Mouse (Mus musculus) cerebellum, postnatal 14 days (tissue): Measurements from ENCODE around the gene Recql5.
A peak's percentile ranks its signal among the peaks of the same experiment; 100 is the strongest.

Experiments used
- DNase-seq, 2 experiments: peaks; one replicate each; pipeline ENCODE4 v3.0.0; 2021; ENCODE audit warnings: mixed read lengths in 2 of 2

Recql5 gene

DNA sequence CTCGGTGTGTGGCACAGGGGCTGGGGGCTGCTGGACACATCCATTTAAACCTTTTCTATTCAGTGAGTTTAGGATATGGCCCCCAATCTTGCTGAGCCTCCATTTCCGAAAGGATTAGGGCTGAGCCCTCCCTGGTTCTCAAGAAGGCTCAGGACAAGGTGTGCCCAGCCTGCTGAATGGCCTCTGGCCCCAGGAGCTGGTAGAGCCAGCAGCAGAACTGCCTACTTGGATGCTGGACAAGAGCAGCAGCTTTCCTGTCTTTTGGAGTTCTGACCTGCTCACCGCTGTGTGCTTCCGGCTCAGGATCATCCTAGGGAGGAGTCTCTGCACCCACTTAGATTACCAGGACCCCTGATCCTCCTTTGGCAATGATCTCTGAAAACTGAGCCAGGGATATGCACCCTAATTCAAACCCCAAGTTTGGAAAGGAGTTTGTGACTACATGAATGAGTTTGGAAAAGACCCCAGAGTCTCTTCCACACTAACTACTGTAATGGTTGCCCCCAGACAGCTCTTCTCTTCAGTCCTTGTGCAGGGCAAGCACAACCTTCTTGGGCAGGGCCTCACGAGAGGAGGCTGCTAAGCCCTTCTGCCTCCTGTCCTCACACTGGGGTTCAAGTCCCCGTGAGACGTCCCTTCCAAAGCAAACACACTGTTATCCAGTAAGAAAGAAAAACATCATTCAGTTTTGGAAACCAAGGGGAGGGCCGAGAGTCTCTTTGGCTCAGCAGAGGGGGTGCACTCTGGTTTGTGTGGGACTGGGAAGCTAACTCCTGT lies 32.5 kb downstream of the Recql5 start:
- DNase-seq: no peak

GRCm38 (mm10) chr11:115899486-115900266 lies 33.6 kb downstream of the Recql5 start, which contains the start of gene Smim5:
Smim5 (plus strand) TSS chr11:115899966.
- DNase-seq: no peak

DNA sequence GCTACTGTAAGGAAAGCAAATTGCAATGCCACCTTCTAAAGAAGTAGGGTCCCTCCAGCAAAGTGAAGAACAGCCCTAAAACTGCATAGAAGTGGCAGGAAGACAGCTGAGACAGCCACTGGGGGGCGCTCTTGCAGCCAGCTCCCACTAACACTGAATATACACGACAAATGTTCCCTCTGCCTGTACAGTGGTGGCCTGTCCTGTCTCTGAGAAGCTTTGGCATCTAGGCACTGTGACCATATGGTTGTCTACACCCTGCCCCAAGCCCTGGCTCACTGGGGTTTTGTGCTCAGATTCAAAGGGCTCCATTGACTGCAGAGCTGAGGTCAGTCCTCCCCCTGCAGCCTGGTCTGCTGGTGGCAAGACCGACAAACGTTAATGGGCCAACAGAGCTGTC lies 34.4 kb downstream of the Recql5 start:
- DNase-seq: peak; percentile 79 to 84

GRCm38 (mm10) chr11:115898446-115898845 lies 34.8 kb downstream of the Recql5 start:
- no peak for DNase-seq

DNA sequence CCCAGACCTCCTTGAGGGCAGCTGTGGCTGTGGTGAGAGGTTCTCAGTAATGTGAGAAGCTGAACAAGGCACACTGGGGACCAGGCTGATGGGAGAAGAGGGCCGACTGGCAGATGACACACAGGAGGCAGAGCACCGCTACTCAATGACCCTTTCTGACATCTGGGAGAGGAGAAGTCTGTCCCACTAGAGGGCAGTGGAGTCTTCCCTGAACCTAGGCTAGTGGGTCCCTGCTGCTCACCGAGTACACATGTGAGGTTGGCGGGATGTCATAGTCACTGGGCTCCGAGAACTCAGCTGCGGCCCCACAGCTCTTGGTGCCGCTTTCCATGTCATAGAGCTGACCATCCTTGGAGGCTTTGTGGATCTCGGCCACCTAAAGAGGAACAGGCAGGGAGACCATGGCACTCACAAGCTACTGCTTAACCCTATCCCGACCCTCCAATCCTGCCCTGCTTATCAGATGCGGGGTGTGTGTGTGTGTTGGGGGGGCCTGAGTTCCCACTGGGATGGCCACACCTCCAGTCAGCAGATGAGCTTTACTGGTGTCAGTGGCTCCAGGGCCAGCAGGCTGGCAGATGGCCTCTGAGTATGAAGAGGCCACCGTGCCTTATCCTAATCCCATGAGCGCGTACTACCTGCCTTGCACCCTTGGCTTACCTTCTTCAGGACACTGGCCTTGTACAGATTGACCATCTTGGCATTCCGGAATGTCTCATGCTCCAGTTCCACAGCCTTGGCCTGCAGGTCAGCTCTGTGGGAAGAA lies 38.3 kb downstream of the Recql5 start:
- DNase-seq: peak; percentile 60 to 71

GRCm38 (mm10) chr11:115893071-115893470 lies 40.2 kb downstream of the Recql5 start:
- no peak for DNase-seq

- no peak for DNase-seq
These were observed 41.1 kb downstream of the Recql5 start for GRCm38 (mm10) chr11:115892213-115892612.

DNA sequence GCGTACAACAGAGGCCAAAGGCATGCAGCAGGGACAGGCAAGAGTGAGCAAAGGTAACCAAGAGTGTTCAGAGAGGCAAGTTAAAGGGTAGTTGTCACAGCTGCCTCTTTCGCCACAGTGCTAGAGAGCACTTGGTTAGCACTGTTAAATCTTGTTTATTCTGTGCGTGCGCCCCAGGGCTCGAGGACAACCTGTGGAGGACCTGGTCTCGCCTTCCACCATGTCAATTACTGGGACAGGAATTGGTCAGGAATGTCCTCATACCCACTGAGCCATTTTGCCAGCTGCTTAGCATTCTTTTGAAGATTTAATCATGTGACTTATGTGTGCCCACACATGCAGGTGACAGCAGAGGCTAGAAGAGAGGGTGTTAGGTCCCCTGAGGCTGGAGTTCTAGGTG lies 44.1 kb downstream of the Recql5 start:
- no peak for DNase-seq

DNA sequence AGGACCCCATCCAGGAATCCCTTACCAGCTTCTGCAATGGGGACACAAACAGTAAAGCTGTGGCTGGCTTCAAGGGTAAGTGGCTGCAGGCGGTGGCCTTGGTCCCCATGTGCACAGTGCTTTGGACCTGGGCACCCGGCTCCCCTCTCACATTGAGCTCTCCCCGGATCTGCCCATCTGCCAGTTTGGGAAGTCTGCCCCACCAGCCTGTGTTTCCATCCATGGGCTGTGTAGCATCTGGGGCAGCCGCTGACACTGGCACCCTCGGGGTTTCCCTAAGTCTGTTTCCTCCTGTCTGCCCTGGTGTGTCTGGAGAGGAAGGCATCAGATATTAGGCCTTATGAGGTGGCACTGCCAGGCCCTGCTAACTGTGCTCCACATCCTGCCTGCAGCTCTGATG lies 45.3 kb downstream of the Recql5 start:
- DNase-seq: peak; percentile 38 to 44

GRCm38 (mm10) chr11:115886446-115886845 lies 46.8 kb downstream of the Recql5 start:
- DNase-seq: no peak

DNA sequence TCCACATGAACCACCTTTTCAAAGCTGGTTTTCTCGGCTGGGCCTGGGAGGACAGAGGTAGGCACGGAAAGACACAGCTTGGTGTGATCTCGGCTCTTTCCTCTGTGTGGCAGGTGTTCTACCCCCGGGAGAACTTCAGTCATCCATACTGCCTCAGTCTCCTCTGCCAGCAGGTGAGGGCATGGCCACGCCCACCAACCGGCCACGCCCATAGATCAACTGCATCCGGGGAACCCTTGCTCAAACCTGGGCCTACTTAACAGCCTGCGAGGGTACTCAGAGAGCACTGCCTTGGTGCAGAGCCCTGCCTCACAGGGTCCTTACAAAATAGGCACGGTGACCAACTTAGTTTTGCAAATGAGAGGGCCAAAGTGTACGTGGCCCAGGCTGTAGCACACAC lies 48.0 kb downstream of the Recql5 start:
- no peak for DNase-seq

- DNase-seq: no peak
These were observed 48.9 kb downstream of the Recql5 start for GRCm38 (mm10) chr11:115884361-115884760.

DNA sequence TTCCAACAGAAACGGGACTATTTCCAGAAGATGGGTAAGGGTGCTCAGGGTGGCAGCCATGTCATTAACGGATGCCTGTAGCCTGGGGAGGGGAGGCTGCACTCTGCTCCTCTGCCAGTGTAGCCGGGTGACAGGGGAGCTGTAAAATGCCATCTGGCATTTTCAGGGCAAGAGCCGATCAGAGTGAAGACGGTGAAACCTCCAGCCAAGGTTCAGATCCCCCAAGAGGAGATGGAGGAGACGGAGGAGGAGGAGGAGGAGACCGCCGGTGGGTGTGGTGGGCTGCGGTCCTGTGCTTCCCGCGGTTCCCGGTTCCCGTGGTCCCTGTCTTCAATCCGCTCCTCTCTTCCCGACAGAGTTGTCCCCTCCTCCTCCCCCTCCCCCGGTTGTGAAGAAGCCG lies 50.0 kb downstream of the Recql5 start:
- peak; percentile 29 to 44 for DNase-seq

GRCm38 (mm10) chr11:115881002-115881401 lies 52.3 kb downstream of the Recql5 start:
- DNase-seq: no peak

DNA sequence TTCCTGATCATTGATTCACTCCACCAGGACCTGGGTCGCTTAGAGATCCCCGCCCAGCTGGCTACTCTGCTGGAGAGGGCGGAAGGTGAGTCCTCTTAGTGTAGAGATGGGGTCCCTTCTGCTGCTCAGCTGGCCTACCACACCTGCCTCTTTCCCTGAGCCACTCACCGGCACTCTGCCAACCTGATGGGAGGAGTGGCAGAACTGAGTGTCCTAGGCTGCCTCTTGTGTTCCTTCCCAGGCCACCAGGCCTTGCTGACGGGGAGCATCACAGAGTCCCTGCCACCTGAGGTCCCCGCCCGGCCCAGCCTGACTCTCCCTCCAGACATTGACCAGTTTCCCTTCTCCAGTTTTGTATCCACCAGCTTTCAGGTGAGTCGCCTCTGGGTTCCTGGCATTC lies 55.2 kb downstream of the Recql5 start:
- DNase-seq: no peak

DNA sequence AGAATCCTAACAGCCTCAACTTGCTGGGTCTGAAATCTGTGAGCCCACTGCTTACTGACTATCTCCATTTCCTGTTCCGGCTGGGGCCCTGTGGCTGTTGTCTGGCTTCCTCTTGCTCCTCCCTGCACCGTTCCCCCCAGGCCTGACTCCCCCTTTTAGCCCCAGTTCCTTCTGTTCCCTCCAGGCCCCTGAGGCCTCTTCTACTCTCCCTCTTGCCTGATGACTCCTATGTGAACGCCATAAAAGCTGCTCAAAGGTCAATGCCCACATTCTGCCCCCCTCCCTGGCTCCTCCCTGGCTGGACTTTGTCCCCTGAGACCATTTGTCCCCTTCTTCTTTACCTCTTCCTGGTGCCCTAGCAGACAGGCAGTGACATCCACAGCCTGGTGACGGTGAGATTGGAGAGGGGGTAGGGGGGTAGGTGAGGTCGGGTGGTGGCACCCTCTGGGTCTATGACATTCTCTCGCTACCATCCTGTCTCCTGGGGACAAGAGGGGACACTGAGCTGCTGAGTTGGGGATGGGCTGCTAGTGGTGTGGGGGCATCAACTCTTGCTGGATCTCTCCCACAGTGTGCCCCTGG lies 56.0 kb downstream of the Recql5 start:
- DNase-seq: no peak

DNA sequence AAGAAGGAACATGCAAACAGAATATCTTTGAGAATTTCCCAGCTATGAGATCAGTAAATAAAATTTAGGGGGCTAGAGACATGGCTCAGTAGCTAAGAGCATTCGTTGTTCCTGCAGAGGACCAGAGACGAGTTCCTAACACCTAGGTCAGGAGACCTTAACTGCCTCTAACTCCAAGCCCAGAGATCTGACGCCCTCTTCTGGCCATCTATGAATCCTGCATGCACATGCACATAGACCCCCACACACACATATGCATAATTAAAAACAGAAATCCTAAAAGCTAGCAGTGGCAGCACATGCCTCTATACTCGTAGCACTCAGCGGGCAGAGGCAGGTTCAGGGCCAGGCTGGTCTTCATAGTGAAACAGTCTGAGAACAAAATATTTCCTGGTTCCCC lies 56.8 kb downstream of the Recql5 start:
- no peak for DNase-seq

- no peak for DNase-seq
These were observed 57.3 kb downstream of the Recql5 start for GRCm38 (mm10) chr11:115875935-115876334.

DNA sequence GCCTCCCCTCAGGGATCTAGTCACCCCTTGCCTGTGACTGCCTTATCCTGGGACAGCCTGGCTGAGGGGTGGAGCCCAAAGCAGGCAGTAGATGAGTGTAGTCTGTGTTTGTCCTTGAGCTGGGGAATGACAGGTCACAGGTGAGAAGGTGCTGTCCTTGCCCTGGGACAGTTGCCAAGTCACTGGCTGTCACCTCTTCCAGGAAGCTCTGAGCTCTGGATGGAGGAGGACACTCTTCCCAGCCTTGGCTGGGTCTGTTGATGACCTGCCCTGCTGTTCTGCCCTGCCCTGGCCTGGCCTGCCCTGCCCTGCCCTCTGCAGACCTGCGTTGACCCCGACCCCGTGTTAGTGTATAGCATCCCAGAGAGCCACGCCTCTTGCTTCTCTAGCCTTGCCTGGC lies 60.8 kb downstream of the Recql5 start:
- DNase-seq: no peak

DNA sequence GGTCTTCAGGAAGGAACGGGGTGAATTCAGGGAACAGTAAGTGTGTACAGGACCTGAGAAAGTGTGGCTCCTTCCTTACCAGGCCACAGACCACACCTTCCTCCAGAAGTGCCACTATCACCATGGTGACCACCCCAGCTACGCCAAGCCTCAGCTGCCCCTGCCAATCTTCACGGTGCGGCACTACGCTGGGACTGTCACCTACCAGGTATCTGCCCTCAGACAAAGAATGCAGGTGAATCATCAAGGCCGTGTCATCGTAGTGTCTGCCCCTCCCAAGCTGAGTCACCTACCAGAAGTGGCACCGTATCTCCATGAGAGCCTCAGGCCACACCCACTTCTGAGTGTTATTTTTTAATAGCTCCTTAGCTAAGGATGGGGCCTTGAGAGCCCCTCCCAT lies 63.9 kb downstream of the Recql5 start:
- DNase-seq: no peak

DNA sequence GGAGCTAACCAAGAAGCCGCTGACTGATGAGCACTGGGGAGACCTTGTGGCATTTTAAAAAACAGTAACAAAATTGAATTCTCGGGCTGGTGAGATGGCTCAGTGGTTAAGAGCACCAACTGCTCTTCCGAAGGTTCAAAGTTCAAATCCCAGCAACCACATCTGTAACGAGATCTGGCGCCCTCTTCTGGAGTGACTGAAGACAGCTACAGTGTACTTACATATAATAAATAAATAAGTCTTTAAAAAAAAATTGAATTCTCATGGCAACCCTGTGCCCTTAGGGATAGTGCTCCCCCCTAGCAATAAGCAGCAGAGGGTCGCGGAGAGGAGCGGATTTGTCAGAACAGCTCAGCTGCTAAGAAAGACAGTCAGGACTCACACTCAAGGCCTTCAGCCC lies 69.4 kb downstream of the Recql5 start:
- DNase-seq: no peak

GRCm38 (mm10) chr11:115859143-115859945 lies 73.9 kb downstream of the Recql5 start:
- DNase-seq: peak; percentile 86 to 88
